Mouse (Mus musculus) hindbrain, embryonic 15.5 days (tissue): ENCODE measurements around the gene Lefty1. TPM values are rescaled to one million over a fixed set of nuclear protein-coding genes. Genes with fewer than 3 reads are reported as not detected.
A peak's percentile ranks its signal among the peaks of the same experiment; 100 is the strongest.

Experiments used
- ATAC-seq: fragments of 200-750 bp; cut with Nextera tagmentation; 2 replicates; pipeline ENCODE4 v1.8.0; 2017; ENCODE audit warnings: low read depth, moderate number of reproducible peaks, moderate TSS enrichment; ENCODE audit not compliant: low FRiP score
- H3K27ac ChIP-seq: fragments of 300-500 bp; sonication (generic); replicated peaks from 2 replicates; pipeline ENCODE4 v1.5.1; 2015; ENCODE audit warnings: mild to moderate bottlenecking, inconsistent platforms
- H3K27me3 ChIP-seq: fragments of 300-500 bp; sonication (generic); 2 replicates; pipeline ENCODE4 v1.6.1; 2015; ENCODE audit warnings: control low read depth, inconsistent platforms
- H3K36me3 ChIP-seq: fragments of 300-500 bp; sonication (generic); 2 replicates; pipeline ENCODE4 v1.6.1; 2015; ENCODE audit warnings: control low read depth, inconsistent platforms
- H3K4me1 ChIP-seq: fragments of 300-500 bp; sonication (generic); replicated peaks from 2 replicates; pipeline ENCODE4 v1.6.1; 2015; ENCODE audit warnings: control low read depth, inconsistent platforms
- H3K4me2 ChIP-seq: fragments of 300-500 bp; sonication (generic); 2 replicates; pipeline ENCODE4 v1.6.1; 2015; ENCODE audit warnings: moderate library complexity, mild to moderate bottlenecking, inconsistent platforms
- H3K4me3 ChIP-seq: fragments of 300-500 bp; sonication (generic); 2 replicates; pipeline ENCODE4 v1.5.1; 2015; ENCODE audit warnings: mild to moderate bottlenecking, inconsistent platforms
- H3K9ac ChIP-seq: fragments of 300-500 bp; sonication (generic); 2 replicates; pipeline ENCODE4 v1.6.1; 2015; ENCODE audit warnings: inconsistent platforms
- H3K9me3 ChIP-seq: fragments of 300-500 bp; sonication (generic); 2 replicates; pipeline ENCODE4 v1.6.1; 2016; ENCODE audit warnings: control low read depth, inconsistent platforms
- WGBS: fragments of 180-500 bp; shearing (Covaris S2); methylation state at CpG from one replicate; pipeline ENCODE4 v1.1.7; 2015; 5-methylcytosine and 5-hydroxymethylcytosine counted together
- polyA plus RNA-seq: library from polyadenylated mRNA; unstranded; fragments of >200 nt; fragmentation: Nextera tagmentation; extraction: Ambion mirVana; gene quantifications from 2 replicates; pipeline ENCODE4 v1.2.1, GENCODE M21; 2015

Lefty1 gene
- polyA plus RNA-seq, 1 experiment from 2014 or later, result 0.16 TPM

DNA sequence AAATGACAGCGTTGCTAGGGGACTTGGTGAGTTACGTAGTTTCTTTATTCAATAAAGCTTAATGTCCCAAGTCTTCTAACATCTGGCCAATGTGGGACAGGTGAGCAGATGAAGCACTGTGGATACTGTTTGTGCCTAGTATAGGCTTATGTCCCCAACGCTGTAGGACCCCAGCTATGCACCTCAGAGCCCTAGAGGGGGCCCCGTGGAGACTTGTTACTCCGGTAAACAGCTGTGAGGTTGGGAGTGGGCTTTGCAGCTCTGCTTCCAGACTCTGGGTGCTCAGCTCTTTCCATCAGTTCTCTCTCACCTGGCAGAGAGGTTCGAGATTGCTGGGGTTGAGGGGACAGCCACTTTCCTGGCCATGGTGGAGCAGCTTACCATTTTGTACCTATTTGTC is 29.5 kb upstream of the Lefty1 start:
- Histone ChIP-seq H3K4me2 (peak overlapping the region; percentile 91), H3K27ac (0 out of 2 replicates have a peak overlapping the region, but pooled peaks have one; percentile 75), H3K36me3 (peaks cover 23% of the 10 kb centered on the region), H3K9ac (peak overlapping the region; percentile 83; the same call in 1 of the 2 replicates), H3K4me1 (peaks cover 23% of the 10 kb centered on the region), H3K9me3 (no peaks in the 10 kb centered on the region), H3K4me3 (peak overlapping the region; percentile 68), H3K27me3 (no peaks in the 10 kb centered on the region)
- no peak for ATAC-seq
- WGBS, result 76% methylated on average over 6 of the region's 6 CpGs

DNA sequence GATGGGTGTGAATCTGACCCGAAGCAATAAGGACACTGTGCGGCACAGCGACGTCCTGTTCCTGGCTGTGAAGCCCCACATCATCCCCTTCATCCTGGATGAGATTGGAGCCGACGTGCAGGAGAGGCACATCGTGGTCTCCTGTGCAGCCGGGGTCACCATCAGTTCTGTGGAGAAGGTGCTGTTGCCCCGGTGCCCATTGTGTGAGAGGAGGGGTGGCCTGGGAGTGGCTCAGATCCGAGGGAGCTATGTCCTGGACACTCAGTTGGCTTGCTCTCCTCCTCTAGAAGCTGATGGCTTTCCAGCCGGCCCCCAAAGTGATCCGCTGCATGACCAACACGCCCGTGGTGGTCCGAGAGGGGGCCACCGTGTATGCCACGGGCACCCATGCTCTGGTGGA is 28.9 kb upstream of the Lefty1 start:
- no peaks in the 10 kb centered on the region for H3K27me3 ChIP-seq
- peaks cover 23% of the 10 kb centered on the region for H3K4me1 ChIP-seq
- no peak for ATAC-seq
- H3K36me3 ChIP-seq, result peaks cover 23% of the 10 kb centered on the region
- WGBS, result 93% methylated on average over 17 of the region's 17 CpGs
- H3K9me3 ChIP-seq, result no peaks in the 10 kb centered on the region
- no peak overlapping the region for H3K27ac ChIP-seq
- H3K4me3 ChIP-seq, result no peak overlapping the region
- no peak overlapping the region for H3K9ac ChIP-seq
- peak overlapping the region; percentile 91; the same call in 1 of the 2 replicates for H3K4me2 ChIP-seq

DNA sequence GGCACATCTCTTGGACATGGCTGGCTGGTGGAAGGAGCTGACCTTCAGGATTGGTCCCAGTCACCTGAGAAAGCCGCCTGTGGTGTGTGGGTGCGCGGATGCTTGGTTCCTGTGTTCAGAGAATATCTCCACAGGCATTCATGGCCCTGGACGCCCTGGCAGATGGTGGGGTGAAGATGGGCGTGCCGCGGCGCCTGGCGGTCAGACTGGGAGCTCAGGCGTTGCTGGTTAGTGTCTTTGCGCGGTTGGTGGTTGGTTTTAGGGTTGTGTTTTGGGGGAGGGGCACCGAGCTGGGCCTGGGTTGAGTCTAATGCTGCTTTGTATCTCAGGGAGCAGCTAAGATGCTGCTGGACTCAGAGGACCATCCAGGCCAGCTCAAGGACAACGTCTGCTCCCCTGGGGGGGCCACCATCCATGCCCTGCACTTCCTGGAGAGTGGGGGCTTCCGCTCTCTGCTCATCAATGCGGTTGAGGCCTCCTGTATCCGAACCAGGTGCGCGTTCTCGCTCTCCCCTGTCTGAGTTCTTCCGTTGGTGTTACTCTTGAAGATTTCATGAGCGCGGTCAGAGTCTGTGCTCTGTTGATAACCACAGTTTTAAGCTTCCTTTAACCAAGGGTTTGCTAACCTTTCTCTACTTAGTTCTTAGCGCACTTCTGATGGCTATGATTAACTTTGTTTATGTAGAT is 28.2 kb upstream of the Lefty1 start:
- Histone ChIP-seq H3K4me3 (no peak overlapping the region), H3K9ac (no peak overlapping the region), H3K27ac (no peak overlapping the region), H3K4me1 (peaks cover 23% of the 10 kb centered on the region), H3K36me3 (peaks cover 23% of the 10 kb centered on the region), H3K9me3 (no peaks in the 10 kb centered on the region), H3K27me3 (no peaks in the 10 kb centered on the region), H3K4me2 (no peak overlapping the region)
- no peak for ATAC-seq
- 93% methylated on average over 24 of the region's 24 CpGs for WGBS

DNA sequence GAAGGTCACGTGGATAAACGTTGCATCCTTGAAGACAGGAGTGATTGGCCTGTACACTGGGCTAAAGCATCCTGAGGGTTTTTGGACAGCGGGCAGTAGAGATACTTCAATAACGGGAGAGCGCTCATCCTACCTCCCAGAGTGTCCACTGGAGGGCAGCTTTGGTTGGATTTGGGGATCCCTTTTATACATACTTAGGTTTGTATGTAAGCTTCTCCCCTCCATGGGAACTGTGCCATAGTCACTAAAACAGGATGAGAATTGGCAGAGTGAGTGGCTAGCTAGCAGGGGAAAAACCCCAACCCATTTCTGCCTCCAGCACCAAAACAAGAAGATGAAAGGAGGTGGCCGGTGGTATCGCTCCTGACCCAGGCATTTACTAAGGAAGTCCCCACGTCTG is 23.7 kb upstream of the Lefty1 start:
- Histone ChIP-seq H3K9me3 (no peaks in the 10 kb centered on the region), H3K9ac (no peak overlapping the region), H3K27me3 (no peaks in the 10 kb centered on the region), H3K36me3 (peaks cover 23% of the 10 kb centered on the region), H3K4me1 (0 out of 2 replicates have a peak, but pooled peaks cover 3% of the 10 kb centered on the region), H3K4me2 (no peak overlapping the region), H3K27ac (no peak overlapping the region), H3K4me3 (no peak overlapping the region)
- 53% methylated on average over 8 of the region's 8 CpGs for WGBS
- no peak for ATAC-seq

GRCm38 (mm10) chr1:180911653-180912287 is 23.1 kb upstream of the Lefty1 start:
- 74% methylated on average over 20 of the region's 20 CpGs for WGBS
- no peak overlapping the region for H3K27ac ChIP-seq

GRCm38 (mm10) chr1:180912792-180913191 is 22.0 kb upstream of the Lefty1 start:
- no peak overlapping the region for H3K9ac ChIP-seq
- no peak overlapping the region for H3K4me2 ChIP-seq
- no peak overlapping the region for H3K4me3 ChIP-seq
- no peaks in the 10 kb centered on the region for H3K9me3 ChIP-seq
- ATAC-seq, result no peak
- H3K27me3 ChIP-seq, result no peaks in the 10 kb centered on the region
- no peaks in the 10 kb centered on the region for H3K4me1 ChIP-seq
- 89% methylated on average over 5 of the region's 5 CpGs for WGBS
- H3K27ac ChIP-seq, result no peak overlapping the region
- H3K36me3 ChIP-seq, result peaks cover 10% of the 10 kb centered on the region

More at GRCm38 (mm10) chr1:180911653-180912287, 23.1 kb upstream of the Lefty1 start:
- no peak overlapping the region for H3K9ac ChIP-seq
- H3K9me3 ChIP-seq, result no peaks in the 10 kb centered on the region
- no peak overlapping the region for H3K4me3 ChIP-seq
- H3K27me3 ChIP-seq, result no peaks in the 10 kb centered on the region
- no peaks in the 10 kb centered on the region for H3K4me1 ChIP-seq
- H3K36me3 ChIP-seq, result peaks cover 18% of the 10 kb centered on the region
- no peak overlapping the region for H3K4me2 ChIP-seq
- no peak for ATAC-seq

GRCm38 (mm10) chr1:180913797-180914196 is 21.0 kb upstream of the Lefty1 start:
- WGBS, result 59% methylated on average over 4 of the region's 4 CpGs
- H3K27ac ChIP-seq, result no peak overlapping the region
- H3K9me3 ChIP-seq, result no peaks in the 10 kb centered on the region
- no peak overlapping the region for H3K4me3 ChIP-seq
- no peak overlapping the region for H3K9ac ChIP-seq
- ATAC-seq, result no peak
- no peaks in the 10 kb centered on the region for H3K27me3 ChIP-seq
- H3K4me1 ChIP-seq, result no peaks in the 10 kb centered on the region
- 0 out of 2 replicates have a peak, but pooled peaks cover under 1% of the 10 kb centered on the region for H3K36me3 ChIP-seq
- H3K4me2 ChIP-seq, result no peak overlapping the region

DNA sequence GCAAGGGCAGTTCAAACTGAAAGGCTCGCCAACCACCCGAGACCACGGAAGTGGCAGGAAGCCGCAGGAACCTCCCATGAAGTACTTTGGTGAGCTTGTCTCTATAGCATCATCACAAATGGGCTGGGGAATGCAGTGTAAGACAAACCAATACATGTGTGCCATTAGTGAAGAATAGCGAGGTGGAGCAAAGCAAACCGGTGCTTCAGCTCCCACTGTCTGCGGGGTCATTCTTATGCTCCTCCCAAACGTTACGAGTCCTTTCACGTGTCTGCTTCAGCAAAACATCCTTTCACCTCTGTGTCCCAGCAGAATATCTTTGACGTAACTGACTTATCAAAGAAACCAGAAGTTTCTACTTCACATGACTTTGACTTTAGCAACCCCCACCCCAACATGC is 18.4 kb upstream of the Lefty1 start:
- H3K27me3 ChIP-seq, result no peaks in the 10 kb centered on the region
- ATAC-seq, result no peak
- no peaks in the 10 kb centered on the region for H3K4me1 ChIP-seq
- no peaks in the 10 kb centered on the region for H3K36me3 ChIP-seq
- WGBS, result 88% methylated on average over 11 of the region's 11 CpGs
- no peak overlapping the region for H3K4me2 ChIP-seq
- no peak overlapping the region for H3K4me3 ChIP-seq
- H3K9ac ChIP-seq, result no peak overlapping the region
- no peak overlapping the region for H3K27ac ChIP-seq
- no peaks in the 10 kb centered on the region for H3K9me3 ChIP-seq

DNA sequence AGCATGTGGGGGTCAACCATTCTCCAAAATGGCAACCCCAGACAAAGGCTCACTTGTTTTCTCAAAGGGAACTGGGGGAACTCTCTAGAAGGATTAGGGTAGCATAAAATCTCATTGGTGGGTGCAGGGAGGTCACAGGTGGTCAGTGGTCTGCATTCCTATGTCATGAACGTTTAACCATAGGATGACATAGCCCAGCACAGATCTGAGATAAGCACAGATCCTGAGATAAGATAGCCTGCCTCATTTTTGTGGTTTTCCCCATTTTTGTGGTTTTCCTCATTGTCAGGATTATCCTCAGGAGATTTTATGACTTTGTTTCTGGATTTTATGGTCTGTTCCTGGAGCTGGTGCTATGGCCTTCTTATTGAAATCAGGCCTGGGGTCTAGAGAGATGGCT is 17.8 kb upstream of the Lefty1 start:
- H3K27ac ChIP-seq, result no peak overlapping the region
- no peak for ATAC-seq
- no peaks in the 10 kb centered on the region for H3K9me3 ChIP-seq
- WGBS, result 71% methylated on average over 1 of the region's 1 CpGs
- H3K9ac ChIP-seq, result no peak overlapping the region
- no peaks in the 10 kb centered on the region for H3K27me3 ChIP-seq
- H3K36me3 ChIP-seq, result no peaks in the 10 kb centered on the region
- H3K4me3 ChIP-seq, result no peak overlapping the region
- no peaks in the 10 kb centered on the region for H3K4me1 ChIP-seq
- no peak overlapping the region for H3K4me2 ChIP-seq

- no peak overlapping the region for H3K27ac ChIP-seq
Observed at GRCm38 (mm10) chr1:180919686-180920085, 15.1 kb upstream of the Lefty1 start.

DNA sequence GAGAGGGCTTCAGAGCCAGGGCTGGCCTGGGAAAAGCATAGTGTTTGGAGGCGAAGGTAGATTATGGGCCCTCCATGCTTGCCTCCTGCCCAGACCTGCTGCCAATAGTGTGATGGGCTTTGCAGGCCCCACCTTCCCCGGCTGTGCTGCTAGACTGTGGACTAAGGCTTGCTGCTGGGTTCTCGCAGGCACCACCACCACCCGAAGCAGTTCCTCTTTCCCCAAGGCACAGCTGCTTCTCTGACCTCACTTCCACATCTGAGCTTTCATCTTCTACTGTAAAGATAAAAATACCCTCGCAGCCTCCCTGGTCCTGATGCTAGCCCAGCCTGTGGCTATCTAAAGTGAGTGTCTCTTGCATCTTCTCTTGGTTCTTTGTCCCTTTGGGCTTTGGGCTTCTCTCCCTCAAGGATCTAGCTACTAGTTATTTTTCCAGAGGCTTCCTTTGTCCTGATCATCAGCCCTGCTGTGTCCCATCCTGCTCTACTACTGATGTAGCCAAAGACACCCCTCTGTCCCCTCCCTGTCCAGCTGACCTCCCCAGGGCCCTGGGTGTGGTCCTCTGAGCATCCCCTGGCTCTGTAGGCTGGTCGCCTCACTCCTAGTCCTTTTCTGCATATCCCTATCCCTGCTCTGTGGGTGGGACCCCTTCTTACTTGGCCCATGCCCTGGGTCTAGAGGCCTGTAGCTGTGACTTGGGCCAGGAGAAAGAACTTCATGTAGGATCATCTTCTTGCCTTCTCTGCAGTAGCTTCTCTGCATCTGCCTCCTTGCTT is 12.4 kb upstream of the Lefty1 start:
- no peaks in the 10 kb centered on the region for H3K9me3 ChIP-seq
- H3K4me3 ChIP-seq, result no peak overlapping the region
- no peaks in the 10 kb centered on the region for H3K36me3 ChIP-seq
- H3K4me2 ChIP-seq, result no peak overlapping the region
- ATAC-seq, result no peak
- no peaks in the 10 kb centered on the region for H3K27me3 ChIP-seq
- no peak overlapping the region for H3K27ac ChIP-seq
- WGBS, result 85% methylated on average over 6 of the region's 6 CpGs
- no peak overlapping the region for H3K9ac ChIP-seq
- H3K4me1 ChIP-seq, result no peaks in the 10 kb centered on the region

More at GRCm38 (mm10) chr1:180919686-180920085, 15.1 kb upstream of the Lefty1 start:
- Histone ChIP-seq H3K4me1 (no peaks in the 10 kb centered on the region), H3K4me2 (no peak overlapping the region), H3K9me3 (no peaks in the 10 kb centered on the region), H3K36me3 (no peaks in the 10 kb centered on the region), H3K27me3 (no peaks in the 10 kb centered on the region), H3K9ac (no peak overlapping the region), H3K4me3 (no peak overlapping the region)
- 40% methylated on average over 8 of the region's 8 CpGs for WGBS
- ATAC-seq, result no peak

DNA sequence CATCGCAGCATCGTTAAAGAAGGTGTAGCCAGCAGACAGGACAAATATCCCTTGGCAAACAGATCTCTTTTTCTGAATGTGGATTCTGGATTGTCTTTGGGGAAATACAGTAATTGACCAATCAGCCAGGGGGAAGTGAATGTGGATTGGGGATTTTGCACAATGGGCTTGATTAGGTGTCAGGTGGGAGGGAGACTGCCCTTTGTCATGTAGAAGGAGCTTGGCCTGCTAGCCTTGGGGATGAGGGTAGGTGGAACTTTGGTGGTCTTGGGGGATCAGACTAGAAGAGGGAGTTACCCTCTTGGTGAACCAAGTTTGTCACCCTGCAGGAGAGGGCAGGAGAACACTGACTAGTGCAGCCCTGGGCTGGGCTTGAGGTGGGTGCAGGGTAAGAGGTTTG is 10.1 kb upstream of the Lefty1 start:
- Histone ChIP-seq H3K27ac (no peak overlapping the region), H3K36me3 (no peaks in the 10 kb centered on the region)
- WGBS, result 31% methylated on average over 2 of the region's 2 CpGs

More for the DNA sequence above, 10.1 kb upstream of the Lefty1 start:
- no peak overlapping the region for H3K4me2 ChIP-seq
- H3K4me3 ChIP-seq, result no peak overlapping the region
- H3K4me1 ChIP-seq, result no peaks in the 10 kb centered on the region
- H3K9ac ChIP-seq, result no peak overlapping the region
- H3K27me3 ChIP-seq, result no peaks in the 10 kb centered on the region
- H3K9me3 ChIP-seq, result no peaks in the 10 kb centered on the region
- no peak for ATAC-seq
